Mouse (Mus musculus): ENCODE results near the gene Kng1. TPM values are rescaled to one million over a fixed set of nuclear protein-coding genes. Genes with fewer than 3 reads are reported as not detected.
"Not testable (repeated sequence)": the region's sequence is repeated elsewhere in the genome, so short reads cannot be mapped to it uniquely, and the experiment has no call there.

Gene Kng1
- polyA plus RNA-seq, 1 experiment: not detected

DNA sequence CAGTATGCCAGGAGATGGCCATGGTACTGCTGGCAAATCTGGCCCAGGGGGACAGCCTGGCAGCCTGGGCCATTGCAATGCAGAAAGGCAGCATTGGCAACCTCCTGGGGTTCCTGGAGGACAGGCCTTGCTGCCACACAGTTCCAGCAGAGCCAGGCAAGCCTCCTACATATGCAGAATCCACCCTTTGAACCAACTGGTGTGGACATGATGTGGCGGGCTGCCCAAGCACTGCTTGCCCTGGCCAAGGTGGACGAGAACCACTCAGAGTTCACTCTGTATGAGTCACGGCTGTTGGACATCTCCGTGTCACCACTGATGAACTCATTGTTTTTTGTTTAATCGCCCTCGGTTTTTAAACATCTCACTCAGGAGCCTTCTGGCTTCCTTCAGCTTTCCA, 36.5 kb downstream of the Kng1 start:
- Histone ChIP-seq H3K27ac (ENCODE audit: insufficient read depth, low read length) (no peak overlapping the region), H3K4me1 (ENCODE audit: control insufficient read depth, insufficient read depth, low read length) (peaks cover 2% of the 10 kb centered on the region; the same call in 1 of the 2 replicates), H3K4me3 (ENCODE audit: insufficient read depth, low read length) (no peak overlapping the region)
- no peak for TF ChIP-seq CTCF (IDR thresholded peaks at IDR 0.05; ENCODE audit: extremely low read depth, insufficient read depth, low read length)
- no peak for TF ChIP-seq POLR2A (IDR thresholded peaks at IDR 0.05; ENCODE audit: extremely low read depth, insufficient read depth, low read length)

DNA sequence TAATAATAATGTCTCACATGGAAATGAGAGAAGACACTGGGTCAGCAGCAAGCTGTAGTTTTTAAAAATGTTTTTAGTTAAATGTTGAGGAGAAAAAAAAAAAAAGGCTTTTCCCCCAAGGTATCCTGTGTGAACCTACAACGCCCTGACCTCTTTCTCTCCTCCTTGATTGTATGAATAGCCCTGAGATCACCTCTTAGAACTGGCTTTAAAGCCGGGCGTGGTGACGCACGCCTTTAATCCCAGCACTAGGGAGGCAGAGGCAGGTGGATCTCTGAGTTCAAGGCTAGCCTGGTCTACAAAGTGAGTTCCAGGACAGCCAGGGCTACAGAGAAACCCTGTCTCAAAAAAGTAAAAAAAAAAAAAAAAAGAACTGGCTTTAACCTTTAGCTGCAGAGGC, 37.9 kb downstream of the Kng1 start:
- not testable (repeated sequence) for H3K4me3 ChIP-seq (ENCODE audit: insufficient read depth, low read length); H3K4me1 ChIP-seq (ENCODE audit: control insufficient read depth, insufficient read depth, low read length); H3K27ac ChIP-seq (ENCODE audit: insufficient read depth, low read length)

DNA sequence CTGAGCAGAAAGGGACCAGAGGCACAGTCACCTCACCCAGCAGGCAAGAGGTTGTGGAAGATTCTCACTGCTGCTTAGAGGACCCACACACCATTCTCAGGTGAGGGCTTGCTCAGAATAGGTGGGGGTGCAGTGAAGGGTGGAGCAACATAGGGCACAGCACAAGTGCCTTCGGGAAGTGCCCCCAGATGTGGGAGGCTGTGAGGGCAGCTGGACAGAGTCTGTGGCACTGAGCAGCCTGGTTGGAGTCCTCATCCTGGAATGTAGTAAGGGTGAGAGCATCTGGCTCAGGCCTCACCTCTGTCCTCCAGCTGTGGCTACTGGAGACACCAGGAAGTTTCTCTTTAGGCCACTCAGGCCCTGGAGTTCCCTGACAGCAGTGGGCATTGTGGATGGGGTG, 39.2 kb downstream of the Kng1 start:
- H3K4me1 ChIP-seq (ENCODE audit: control insufficient read depth, insufficient read depth, low read length); H3K4me3 ChIP-seq (ENCODE audit: insufficient read depth, low read length); H3K27ac ChIP-seq (ENCODE audit: insufficient read depth, low read length): not testable (repeated sequence)

GRCm38 (mm10) chr16:23097290-23098104, 39.8 kb downstream of the Kng1 start:
- H3K27ac ChIP-seq (ENCODE audit: insufficient read depth, low read length): 0 out of 2 replicates have a peak overlapping the region, but pooled peaks have one; percentile 53
- not testable (repeated sequence) for H3K4me1 ChIP-seq (ENCODE audit: control insufficient read depth, insufficient read depth, low read length); H3K4me3 ChIP-seq (ENCODE audit: insufficient read depth, low read length)

- not testable (repeated sequence) for H3K4me3 ChIP-seq (ENCODE audit: insufficient read depth, low read length); H3K27ac ChIP-seq (ENCODE audit: insufficient read depth, low read length); H3K4me1 ChIP-seq (ENCODE audit: control insufficient read depth, insufficient read depth, low read length)
Observed at GRCm38 (mm10) chr16:23098105-23098452, 40.4 kb downstream of the Kng1 start.

- H3K4me1 ChIP-seq (ENCODE audit: control insufficient read depth, insufficient read depth, low read length): peaks cover 2% of the 10 kb centered on the region; the same call in 1 of the 2 replicates
- peak overlapping the region; percentile 12; the same call in 1 of the 2 replicates for H3K4me3 ChIP-seq (ENCODE audit: insufficient read depth, low read length)
- TF ChIP-seq CTCF (IDR thresholded peaks at IDR 0.05; ENCODE audit: extremely low read depth, insufficient read depth, low read length) (no peak), POLR2A (IDR thresholded peaks at IDR 0.05; ENCODE audit: extremely low read depth, insufficient read depth, low read length) (no peak)
- H3K27ac ChIP-seq (ENCODE audit: insufficient read depth, low read length): no peak overlapping the region
Observed at GRCm38 (mm10) chr16:23099632-23100031, 42.0 kb downstream of the Kng1 start.

DNA sequence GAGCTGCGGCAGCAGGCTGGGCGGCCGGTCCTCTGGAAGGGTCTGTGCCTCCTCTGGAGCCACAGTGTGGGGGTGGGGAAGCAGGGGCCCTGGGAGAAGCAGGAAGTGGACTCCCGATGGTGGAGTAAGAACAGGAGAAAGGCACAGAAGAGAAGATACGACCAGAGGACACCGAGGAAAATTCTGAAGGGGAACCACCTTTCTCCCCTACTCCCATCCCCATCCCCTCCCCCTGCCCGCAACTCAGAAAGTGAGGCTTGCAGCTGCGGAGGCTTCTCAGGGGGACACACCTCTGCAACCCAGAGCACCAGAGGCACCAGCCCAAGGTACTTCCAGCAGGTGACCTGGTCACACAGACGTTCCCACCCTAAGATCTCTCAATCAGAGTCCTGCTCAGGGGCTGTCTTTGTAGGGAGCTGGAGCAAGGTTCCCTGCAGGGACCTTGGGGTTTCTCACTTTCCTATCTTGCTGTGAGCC, 42.5 kb downstream of the Kng1 start:
- no peak for TF ChIP-seq CTCF (IDR thresholded peaks at IDR 0.05; ENCODE audit: extremely low read depth, insufficient read depth, low read length)
- no peak for TF ChIP-seq POLR2A (IDR thresholded peaks at IDR 0.05; ENCODE audit: extremely low read depth, insufficient read depth, low read length)
- Histone ChIP-seq H3K4me3 (ENCODE audit: insufficient read depth, low read length) (peak overlapping the region; percentile 12; the same call in 1 of the 2 replicates), H3K4me1 (ENCODE audit: control insufficient read depth, insufficient read depth, low read length) (peaks cover 2% of the 10 kb centered on the region; the same call in 1 of the 2 replicates), H3K27ac (ENCODE audit: insufficient read depth, low read length) (no peak overlapping the region)

DNA sequence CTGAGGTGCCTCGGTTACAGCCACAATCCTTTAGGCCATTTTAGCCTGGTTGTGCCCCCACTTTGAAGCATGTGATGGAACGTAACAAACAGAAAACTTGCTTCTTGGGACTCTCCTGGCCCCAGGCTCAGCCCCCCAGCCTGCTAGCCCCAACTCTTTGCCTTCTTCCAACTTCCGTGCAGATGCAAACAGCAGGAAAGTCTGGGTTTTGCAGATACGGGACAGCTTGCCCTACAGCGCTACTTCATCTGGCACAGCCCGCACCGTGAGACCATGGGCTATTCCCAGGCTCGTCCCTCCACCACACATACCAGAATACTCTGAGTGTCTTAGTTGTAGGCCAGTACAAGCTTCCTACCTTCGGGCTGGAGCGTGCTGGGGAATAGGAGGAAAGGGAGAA, 42.9 kb downstream of the Kng1 start:
- Histone ChIP-seq H3K27ac (ENCODE audit: insufficient read depth, low read length) (no peak overlapping the region), H3K4me1 (ENCODE audit: control insufficient read depth, insufficient read depth, low read length) (peaks cover 2% of the 10 kb centered on the region; the same call in 1 of the 2 replicates), H3K4me3 (ENCODE audit: insufficient read depth, low read length) (no peak overlapping the region)
- TF ChIP-seq CTCF (IDR thresholded peaks at IDR 0.05; ENCODE audit: extremely low read depth, insufficient read depth, low read length): no peak
- no peak for TF ChIP-seq POLR2A (IDR thresholded peaks at IDR 0.05; ENCODE audit: extremely low read depth, insufficient read depth, low read length)

DNA sequence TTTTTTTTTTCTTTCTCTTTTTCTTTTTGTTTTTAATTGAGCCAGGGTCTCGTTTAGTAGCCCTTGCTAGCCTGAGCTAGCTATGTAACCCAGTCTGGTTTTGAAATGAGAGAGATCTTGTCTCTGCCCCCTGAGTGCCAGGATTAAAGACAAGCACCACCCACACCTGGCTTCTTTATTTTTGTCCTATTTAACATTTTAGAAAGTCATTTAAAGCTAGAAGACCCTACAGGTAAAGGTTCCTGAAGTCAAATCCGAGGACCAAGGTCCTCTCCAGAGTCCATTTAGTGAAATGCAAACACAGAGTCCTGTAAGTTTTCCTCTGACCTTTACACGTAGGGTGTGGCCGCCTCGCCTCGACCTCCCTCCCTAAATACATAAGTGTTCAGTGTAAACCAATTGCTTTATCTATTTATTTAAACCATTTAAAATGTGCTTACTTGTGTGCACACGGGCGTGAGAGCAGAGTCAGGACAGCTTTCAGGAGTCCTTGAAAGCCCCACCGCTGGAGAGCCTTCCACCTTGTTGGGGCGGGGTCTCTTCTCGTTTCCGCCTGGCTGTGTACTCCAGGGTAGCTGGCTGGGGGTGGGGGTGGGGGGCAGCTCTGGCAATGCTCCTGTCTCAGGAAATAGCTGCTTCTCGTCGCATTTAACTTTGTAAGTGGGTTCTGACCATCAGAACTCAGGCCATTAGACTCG, 44.8 kb downstream of the Kng1 start:
- H3K4me3 ChIP-seq (ENCODE audit: insufficient read depth, low read length): no peak overlapping the region
- H3K4me1 ChIP-seq (ENCODE audit: control insufficient read depth, insufficient read depth, low read length): 0 out of 2 replicates have a peak, but pooled peaks cover under 1% of the 10 kb centered on the region
- no peak overlapping the region for H3K27ac ChIP-seq (ENCODE audit: insufficient read depth, low read length)
- TF ChIP-seq CTCF (IDR thresholded peaks at IDR 0.05; ENCODE audit: extremely low read depth, insufficient read depth, low read length) (no peak), POLR2A (IDR thresholded peaks at IDR 0.05; ENCODE audit: extremely low read depth, insufficient read depth, low read length) (no peak)

- Histone ChIP-seq H3K4me3 (ENCODE audit: insufficient read depth, low read length) (no peak overlapping the region), H3K4me1 (ENCODE audit: control insufficient read depth, insufficient read depth, low read length) (no peaks in the 10 kb centered on the region), H3K27ac (ENCODE audit: insufficient read depth, low read length) (no peak overlapping the region)
- no peak for TF ChIP-seq POLR2A (IDR thresholded peaks at IDR 0.05; ENCODE audit: extremely low read depth, insufficient read depth, low read length)
- no peak for TF ChIP-seq CTCF (IDR thresholded peaks at IDR 0.05; ENCODE audit: extremely low read depth, insufficient read depth, low read length)
Observed at GRCm38 (mm10) chr16:23103038-23103745, 45.5 kb downstream of the Kng1 start.

All from cortical plate, adult 2 months (tissue).